ENCODE assay signal across 8 mouse cellular contexts in the genomic region with DNA sequence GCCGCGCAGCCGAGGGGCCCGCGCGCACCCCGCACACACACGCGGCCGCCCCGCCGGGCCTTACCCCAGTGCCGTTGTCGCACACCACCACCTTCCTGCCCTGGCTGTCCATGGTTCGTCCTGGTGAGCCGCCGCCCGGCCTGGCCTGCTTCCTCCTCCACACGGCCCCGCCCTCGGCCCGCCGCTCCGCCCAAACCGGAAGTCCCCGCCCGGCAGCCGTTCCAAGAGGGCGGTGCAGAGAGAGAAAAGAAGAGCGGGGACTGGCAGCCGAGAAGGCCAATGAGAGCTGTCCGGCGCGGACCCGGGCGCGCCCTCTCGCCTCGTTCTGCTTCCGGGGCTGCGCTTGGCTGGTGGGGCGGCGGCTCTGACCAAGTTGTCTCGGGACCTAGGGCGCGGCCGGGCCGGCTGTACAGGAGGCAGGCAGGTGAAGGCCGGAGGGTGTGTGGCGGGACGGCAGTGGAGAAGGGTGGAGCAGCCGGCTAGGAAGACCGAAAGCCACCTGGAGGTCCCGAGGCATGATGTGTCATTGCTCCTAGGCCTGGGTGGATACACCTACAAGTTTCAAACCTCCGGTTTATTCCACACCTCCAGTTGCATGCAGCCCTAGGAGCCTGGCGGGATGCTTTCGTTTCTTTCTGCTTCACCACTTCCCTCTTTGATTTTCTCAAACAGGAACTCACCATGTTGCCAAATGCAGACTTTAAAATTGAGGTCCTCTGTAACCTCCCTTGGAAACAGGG. TPM values are rescaled to one million over a fixed set of nuclear protein-coding genes. Genes with fewer than 3 reads are reported as not detected.
DNase-seq lines count a peak whose midpoint lies in the region; ATAC-seq lines count a peak whose summit lies in the region.

Actr2 (minus strand) TSS at position 173 of the 740 bp plus-strand sequence.

- H3K27ac ChIP-seq in brown adipose tissue, adult 24 weeks (replicated peaks; ENCODE audit: low read depth, low read length) = peak within 1 kb of the TSS; percentile 96
- peak within 1 kb of the TSS; percentile 97 for H3K27ac ChIP-seq in heart, embryonic 13.5 days (replicated peaks)
- peak within 1 kb of the TSS; percentile 96 for H3K27ac ChIP-seq in liver, embryonic 12.5 days
- peak within 1 kb of the TSS; percentile 95 for H3K27ac ChIP-seq in stomach, embryonic 15.5 days

- DNase-seq in CD4-positive, CD25-positive, alpha-beta regulatory T cell, adult 2 months (ENCODE audit: low read depth, low spot score) = peak; percentile 98
- peak; percentile 34 for DNase-seq in fat pad, adult 2 months (ENCODE audit: extremely low read depth, low read depth, low spot score)
- peak; percentile 98 for DNase-seq in kidney, postnatal 10 days
- peak; percentile 97 to 98 for DNase-seq in natural killer cell, adult 2 months (ENCODE audit: low spot score in 2 of 2)

- H3K4me2 ChIP-seq in heart, embryonic 13.5 days = peak within 1 kb of the TSS; percentile 87
- peak within 1 kb of the TSS; percentile 87 for H3K4me2 ChIP-seq in liver, embryonic 12.5 days
- peak within 1 kb of the TSS; percentile 62 for H3K4me2 ChIP-seq in stomach, embryonic 15.5 days

- peaks cover 15% of the 10 kb centered on the region for H3K36me3 ChIP-seq in heart, embryonic 13.5 days
- peaks cover 21% of the 10 kb centered on the region for H3K36me3 ChIP-seq in liver, embryonic 12.5 days
- 0 out of 2 replicates have a peak, but pooled peaks cover 4% of the 10 kb centered on the region for H3K36me3 ChIP-seq in stomach, embryonic 15.5 days

- H3K9ac ChIP-seq in heart, embryonic 13.5 days = peak within 1 kb of the TSS; percentile 96
- peak within 1 kb of the TSS; percentile 92 for H3K9ac ChIP-seq in liver, embryonic 12.5 days
- H3K9ac ChIP-seq in stomach, embryonic 15.5 days = peak within 1 kb of the TSS; percentile 93

- H3K4me3 ChIP-seq in brown adipose tissue, adult 24 weeks (ENCODE audit: insufficient read depth, low read depth, low read length) = peak within 1 kb of the TSS; percentile 96
- H3K4me3 ChIP-seq in heart, embryonic 13.5 days = peak within 1 kb of the TSS; percentile 88
- peak within 1 kb of the TSS; percentile 89 for H3K4me3 ChIP-seq in liver, embryonic 12.5 days
- peak within 1 kb of the TSS; percentile 88 for H3K4me3 ChIP-seq in stomach, embryonic 15.5 days (replicated peaks)

- H3K9me3 ChIP-seq in heart, embryonic 13.5 days = no peaks in the 10 kb centered on the region
- H3K9me3 ChIP-seq in liver, embryonic 12.5 days (replicated peaks) = no peaks in the 10 kb centered on the region
- H3K9me3 ChIP-seq in stomach, embryonic 15.5 days = no peaks in the 10 kb centered on the region

- no peaks in the 10 kb centered on the region for H3K27me3 ChIP-seq in heart, embryonic 13.5 days (replicated peaks)
- no peaks in the 10 kb centered on the region for H3K27me3 ChIP-seq in liver, embryonic 12.5 days (replicated peaks)
- no peaks in the 10 kb centered on the region for H3K27me3 ChIP-seq in stomach, embryonic 15.5 days (replicated peaks)

- WGBS in heart, embryonic 13.5 days = under 1% methylated on average over 51 of the region's 57 CpGs
- under 1% methylated on average over 48 of the region's 57 CpGs for WGBS in liver, embryonic 12.5 days (ENCODE audit: insufficient replicate concordance)
- under 1% methylated on average over 55 of the region's 57 CpGs for whole genome bisulfite sequencing in stomach, embryonic 15.5 days

- peaks cover 10% of the 10 kb centered on the region for H3K4me1 ChIP-seq in brown adipose tissue, adult 24 weeks (ENCODE audit: control insufficient read depth, insufficient read depth, insufficient read length, low read length)
- H3K4me1 ChIP-seq in heart, embryonic 13.5 days = peaks cover 24% of the 10 kb centered on the region
- H3K4me1 ChIP-seq in liver, embryonic 12.5 days = peaks cover 51% of the 10 kb centered on the region
- no peaks in the 10 kb centered on the region for H3K4me1 ChIP-seq in stomach, embryonic 15.5 days

- peak; percentile 98 for ATAC-seq in heart, embryonic 13.5 days (ENCODE audit: extremely low read depth, insufficient number of reproducible peaks, low FRiP score, low TSS enrichment)
- ATAC-seq in liver, embryonic 12.5 days = peak; percentile 98
- peak; percentile 99 for ATAC-seq in stomach, embryonic 15.5 days (ENCODE audit: insufficient read depth, low FRiP score, low read depth)

RNA-seq across cellular contexts. Expression of gene Actr2, which starts in this region (rescaled TPM):
- 55.9 and 60.4 TPM in 2 replicates for polyA plus RNA-seq in brown adipose tissue, adult 24 weeks (2012; ENCODE audit: insufficient read depth, insufficient read length, missing spikeins)
- polyA plus RNA-seq in heart, embryonic 13.5 days (2015; fragmentation: Nextera tagmentation; extraction: Ambion mirVana) = 83.4 and 89.0 TPM in 2 replicates
- polyA plus RNA-seq in liver, embryonic 12.5 days (2016; fragmentation: Nextera tagmentation; extraction: Ambion mirVana) = 77.8 and 78.1 TPM in 2 replicates
- polyA plus RNA-seq in stomach, embryonic 15.5 days (2015; fragmentation: Nextera tagmentation; extraction: Ambion mirVana) = 127 and 132 TPM in 2 replicates

Comparison
In these comparisons a context has a peak if more than half of its experiments do, and no peak if none do; other contexts are left out.
1. Peak in every context shown above with its lines: DNase-seq, ATAC-seq, H3K4me3 ChIP-seq and H3K27ac ChIP-seq.
2. DNase-seq: peak in every context shown above with its lines; median percentile 98 in CD4-positive, CD25-positive, alpha-beta regulatory T cell, adult 2 months; 98 in kidney, postnatal 10 days; 98 in natural killer cell, adult 2 months; 34 in fat pad, adult 2 months.